In the genomic region with DNA sequence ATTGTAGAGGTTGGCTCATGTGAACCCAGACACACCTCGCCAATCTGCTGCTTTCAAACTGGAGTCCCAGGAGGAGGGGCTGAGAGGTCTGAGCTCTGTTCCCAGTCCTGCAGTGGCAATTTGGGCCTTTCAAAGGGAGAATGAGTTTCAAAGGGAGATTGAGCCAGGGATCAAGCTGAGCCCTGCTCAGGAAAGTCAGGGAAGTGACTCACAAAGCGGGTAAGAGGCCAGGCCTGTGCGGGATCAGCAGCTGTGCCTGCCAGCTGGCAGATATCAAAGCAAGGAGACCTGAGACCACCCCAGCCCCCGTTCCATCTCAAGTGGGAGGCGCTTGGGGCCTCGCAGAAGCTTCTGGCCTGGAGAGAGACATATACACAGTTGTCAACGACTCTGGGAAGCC, we compare ENCODE assay signal across 9 mouse cellular contexts. TPM values are rescaled to one million over a fixed set of nuclear protein-coding genes. Genes with fewer than 3 reads are reported as not detected.
A peak's percentile ranks its signal among the peaks of the same experiment; 100 is the strongest.
DNase-seq lines count a peak whose midpoint lies in the region; ATAC-seq and TF ChIP-seq lines count a peak whose summit lies in the region.
"Had no signal": no experiment of that assay in that cellular context is flagged by ENCODE, and none has a peak within 500 bp of the region (broad histone marks: within the 10 kb centered on the region; RNA-seq: fewer than 3 reads in every experiment).

No protein-coding gene starts in this region.

- DNase-seq in Muller cell, postnatal 12 days (ENCODE audit: inconsistent ontology term): peak; percentile 44
- DNase-seq in cerebellum, postnatal 10 days: peak; percentile 66 to 74
- DNase-seq in midbrain, embryonic 11.5 days (ENCODE audit: low spot score, missing footprints): no peak
- no peak for DNase-seq in ovary, postnatal 36 days (ENCODE audit: low spot score)
- DNase-seq in right cerebral cortex, postnatal 10 days (ENCODE audit: low spot score in 2 of 2): no peak
- no peak for DNase-seq in left cerebral cortex, adult 2 months (ENCODE audit: extremely low spot score in 1 of 2, low spot score in 2 of 2)
- no peak for DNase-seq in adrenal gland, postnatal 14 days

- peaks cover 4% of the 10 kb centered on the region for H3K27me3 ChIP-seq in forebrain, embryonic 16.5 days (replicated peaks; ENCODE audit: control insufficient read depth, insufficient read depth, low read length)
- H3K27me3 ChIP-seq in midbrain, embryonic 11.5 days (ENCODE audit: control insufficient read depth, insufficient read depth, low read length): no peaks in the 10 kb centered on the region

- H3K9me3 ChIP-seq in forebrain, embryonic 16.5 days (ENCODE audit: control insufficient read depth, low read length): no peaks in the 10 kb centered on the region
- H3K9me3 ChIP-seq in midbrain, embryonic 11.5 days (ENCODE audit: control insufficient read depth, low read length): no peaks in the 10 kb centered on the region

- H3K9ac ChIP-seq in forebrain, embryonic 16.5 days (replicated peaks; ENCODE audit: low read depth, low read length): no peak overlapping the region
- no peak overlapping the region for H3K9ac ChIP-seq in midbrain, embryonic 11.5 days (ENCODE audit: low read length)

- TF ChIP-seq CTCF in left cerebral cortex, adult 2 months (IDR thresholded peaks at IDR 0.05): no peak

- no peak overlapping the region for H3K4me2 ChIP-seq in forebrain, embryonic 16.5 days (ENCODE audit: low read length)
- no peak overlapping the region for H3K4me2 ChIP-seq in midbrain, embryonic 11.5 days

- 9% methylated on average over 7 of the region's 7 CpGs for WGBS in forebrain, embryonic 16.5 days
- 18% methylated on average over 7 of the region's 7 CpGs for WGBS in midbrain, embryonic 11.5 days

- ATAC-seq in forebrain, embryonic 16.5 days: peak; percentile 46
- ATAC-seq in midbrain, embryonic 11.5 days (ENCODE audit: low FRiP score): no peak

- intact Hi-C loops in left cerebral cortex, adult 2 months (cut with DNase I): no loop called here

- 0 out of 2 replicates have a peak overlapping the region, but pooled peaks have one; percentile 41 for H3K27ac ChIP-seq in forebrain, embryonic 16.5 days (ENCODE audit: low read length)
- H3K27ac ChIP-seq in midbrain, embryonic 11.5 days (ENCODE audit: low read depth, low read length): peak overlapping the region; percentile 45
- no peak overlapping the region for H3K27ac ChIP-seq in left cerebral cortex, adult 2 months

- H3K4me3 ChIP-seq in forebrain, embryonic 16.5 days (replicated peaks; ENCODE audit: low read length): no peak overlapping the region
- no peak overlapping the region for H3K4me3 ChIP-seq in midbrain, embryonic 11.5 days (ENCODE audit: low read depth, low read length)
- no peak overlapping the region for H3K4me3 ChIP-seq in left cerebral cortex, adult 2 months

- no peaks in the 10 kb centered on the region for H3K36me3 ChIP-seq in forebrain, embryonic 16.5 days (ENCODE audit: control insufficient read depth, insufficient read depth)
- H3K36me3 ChIP-seq in midbrain, embryonic 11.5 days (ENCODE audit: control insufficient read depth, insufficient read depth, low read length): no peaks in the 10 kb centered on the region

- peaks cover 34% of the 10 kb centered on the region for H3K4me1 ChIP-seq in forebrain, embryonic 16.5 days (replicated peaks; ENCODE audit: control insufficient read depth, insufficient read depth, low read length)
- H3K4me1 ChIP-seq in midbrain, embryonic 11.5 days (ENCODE audit: control insufficient read depth, insufficient read depth, low read length): peaks cover 21% of the 10 kb centered on the region

RNA-seq across cellular contexts. Expression of a gene that starts 8.5 kb away (rescaled TPM):
- 103 and 122 TPM in 2 replicates for polyA plus RNA-seq in forebrain, embryonic 16.5 days (2015; fragmentation: Nextera tagmentation; extraction: Ambion mirVana)
- polyA plus RNA-seq in midbrain, embryonic 11.5 days (2014; fragmentation: Nextera tagmentation; extraction: Ambion mirVana): 167 and 179 TPM in 2 replicates
- total RNA-seq in left cerebral cortex, adult 2 months (2021): 10 to 100 TPM; 48.2 to 56.9 TPM
- 3.4 and 4.0 TPM in 2 replicates for total RNA-seq in adrenal gland, postnatal 14 days (2021)
- total RNA-seq: MEL had no signal

Comparison
In these comparisons a context has a peak if more than half of its experiments do, and no peak if none do; other contexts are left out.
1. DNase-seq: peak in Muller cell, postnatal 12 days (single experiment) and cerebellum, postnatal 10 days (2 of 2); none in midbrain, embryonic 11.5 days (single experiment), ovary, postnatal 36 days (single experiment), right cerebral cortex, postnatal 10 days (0 of 2), left cerebral cortex, adult 2 months (0 of 2) and adrenal gland, postnatal 14 days (single experiment).